Mouse (Mus musculus): ENCODE data around the gene Deup1.

The Deup1 gene

GRCm38 (mm10) chr9:15533336-15534070, 94.2 kb downstream of the Deup1 start:
- DNase-seq (ENCODE audit: low read depth), result peak; percentile 8

- no peak for DNase-seq (ENCODE audit: low read depth)
Observed at GRCm38 (mm10) chr9:15531204-15531603, 96.5 kb downstream of the Deup1 start.

DNA sequence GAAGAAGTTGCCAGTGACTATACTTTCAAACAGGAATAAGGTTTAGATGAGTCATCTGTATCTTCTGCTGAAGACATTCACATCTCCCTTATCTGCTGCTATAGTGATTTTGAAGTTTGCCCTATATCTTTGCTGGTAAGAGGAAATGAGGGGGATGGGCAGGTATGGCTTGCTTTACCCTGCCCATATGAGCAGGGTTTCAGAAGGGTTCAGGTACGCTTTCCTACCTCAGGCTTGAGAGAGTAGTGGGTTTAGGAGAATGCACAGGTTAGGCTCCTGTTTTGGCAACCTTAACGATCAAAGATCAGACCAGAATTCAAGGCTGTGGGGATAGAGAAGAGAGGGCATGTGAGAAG, 97.8 kb downstream of the Deup1 start:
- no peak for DNase-seq (ENCODE audit: low read depth)

- no peak for DNase-seq (ENCODE audit: low read depth)
Observed at GRCm38 (mm10) chr9:15529275-15529964, 98.3 kb downstream of the Deup1 start.

GRCm38 (mm10) chr9:15528368-15528767, 99.4 kb downstream of the Deup1 start:
- DNase-seq (ENCODE audit: low read depth), result no peak

DNA sequence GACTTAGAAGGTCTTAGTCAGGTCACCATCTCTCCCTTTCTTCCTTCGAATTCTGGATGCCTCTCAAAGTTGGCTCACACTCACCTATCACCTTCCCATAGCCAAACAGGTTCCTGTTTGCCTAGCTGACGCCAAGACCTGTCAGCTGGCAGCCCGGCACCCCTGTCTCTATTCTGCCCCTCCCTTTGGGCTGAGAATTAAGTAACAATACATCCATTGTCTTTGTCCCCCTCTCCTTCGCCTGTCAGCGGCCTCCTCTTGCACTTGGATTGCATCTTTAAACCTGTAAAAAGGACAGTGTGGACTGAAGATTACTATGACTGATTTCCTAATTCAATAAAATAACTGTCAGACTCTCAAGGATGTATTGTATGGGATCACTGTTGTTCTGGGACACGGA, 99.9 kb downstream of the Deup1 start:
- DNase-seq (ENCODE audit: low read depth), result no peak

GRCm38 (mm10) chr9:15526539-15526938, 101.2 kb downstream of the Deup1 start:
- DNase-seq (ENCODE audit: low read depth), result no peak

DNA sequence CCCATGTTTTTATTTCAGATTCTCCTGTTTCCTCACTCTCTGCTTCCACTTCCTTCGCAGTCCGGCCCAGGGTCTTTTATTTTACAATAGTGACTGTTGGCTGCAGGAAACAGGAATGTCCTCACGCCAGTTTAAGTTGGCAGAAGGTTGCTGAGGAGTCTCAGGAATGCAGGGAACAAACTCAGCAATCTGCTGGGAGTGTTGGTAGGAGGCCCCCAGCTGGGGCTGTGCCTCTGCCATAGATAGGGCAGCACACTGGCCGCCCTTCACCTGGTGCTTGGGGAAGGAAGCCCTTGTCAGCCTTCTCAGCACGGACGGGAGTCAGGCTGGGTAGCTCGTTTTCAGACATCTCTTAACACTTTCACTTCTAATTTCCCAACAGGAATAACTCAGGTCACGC, 102.5 kb downstream of the Deup1 start:
- DNase-seq (ENCODE audit: low read depth), result no peak

DNA sequence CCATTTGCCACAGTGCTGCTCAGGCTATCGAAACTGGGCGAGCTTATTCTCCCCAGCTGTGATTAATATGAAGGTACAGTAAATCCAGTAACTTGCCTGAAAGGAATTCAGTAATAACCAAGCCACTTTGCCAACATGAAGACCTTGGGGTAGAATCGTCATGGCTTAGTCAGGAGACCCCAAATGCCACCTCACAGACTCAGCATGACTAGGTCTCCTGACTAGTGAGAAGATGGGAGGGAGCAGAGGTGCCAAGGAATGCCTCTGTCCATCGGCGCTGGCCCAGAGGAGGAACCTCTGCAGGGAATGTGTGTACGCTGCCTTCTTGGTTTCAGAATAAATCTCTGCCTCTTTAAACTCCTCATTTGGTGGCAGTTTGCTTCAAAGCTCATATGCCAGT, 104.1 kb downstream of the Deup1 start:
- no peak for DNase-seq (ENCODE audit: low read depth)

GRCm38 (mm10) chr9:15522887-15523286, 104.8 kb downstream of the Deup1 start:
- DNase-seq (ENCODE audit: low read depth), result no peak

- DNase-seq (ENCODE audit: low read depth), result no peak
Observed at GRCm38 (mm10) chr9:15522348-15522747, 105.4 kb downstream of the Deup1 start.

DNA sequence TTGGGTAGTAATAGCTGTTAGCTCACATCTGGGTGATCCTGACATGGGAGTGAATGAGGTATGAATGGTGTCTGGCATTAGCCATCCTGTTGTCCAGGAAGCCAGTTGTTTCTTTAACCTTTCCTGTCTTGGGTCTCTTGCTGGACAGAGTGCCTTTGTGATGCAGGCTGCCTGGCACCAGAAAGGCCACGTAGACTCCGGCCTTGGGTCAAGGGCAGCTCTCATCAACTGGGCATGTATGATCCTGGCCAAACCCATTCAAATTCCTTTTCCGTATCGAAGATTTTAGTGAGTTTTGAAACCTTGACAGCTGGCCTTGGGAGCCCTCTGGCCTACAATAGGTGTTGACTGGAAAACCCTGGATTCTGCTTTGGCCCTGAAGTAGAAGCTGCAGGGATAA, 109.8 kb downstream of the Deup1 start:
- no peak for DNase-seq (ENCODE audit: low read depth)

DNA sequence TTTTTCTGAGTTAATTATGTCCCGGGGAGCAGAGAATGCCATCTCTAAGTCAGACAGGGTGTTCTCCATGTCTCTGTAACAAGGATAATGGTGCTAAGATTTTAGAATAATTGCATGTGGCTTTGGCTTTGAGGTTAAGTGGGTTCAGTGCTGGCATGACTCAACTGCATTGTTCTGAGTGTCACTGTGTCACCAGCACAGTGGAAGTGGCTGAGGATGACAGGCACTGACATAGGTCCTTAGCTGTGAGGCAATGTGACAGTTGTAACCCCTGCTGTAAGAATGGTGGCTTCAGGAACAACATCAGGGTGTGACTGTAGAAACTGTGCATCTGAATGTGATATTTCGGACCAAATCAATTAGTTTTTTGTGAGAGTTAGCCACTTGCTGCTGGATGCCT, 111.7 kb downstream of the Deup1 start:
- DNase-seq (ENCODE audit: low read depth), result no peak

DNA sequence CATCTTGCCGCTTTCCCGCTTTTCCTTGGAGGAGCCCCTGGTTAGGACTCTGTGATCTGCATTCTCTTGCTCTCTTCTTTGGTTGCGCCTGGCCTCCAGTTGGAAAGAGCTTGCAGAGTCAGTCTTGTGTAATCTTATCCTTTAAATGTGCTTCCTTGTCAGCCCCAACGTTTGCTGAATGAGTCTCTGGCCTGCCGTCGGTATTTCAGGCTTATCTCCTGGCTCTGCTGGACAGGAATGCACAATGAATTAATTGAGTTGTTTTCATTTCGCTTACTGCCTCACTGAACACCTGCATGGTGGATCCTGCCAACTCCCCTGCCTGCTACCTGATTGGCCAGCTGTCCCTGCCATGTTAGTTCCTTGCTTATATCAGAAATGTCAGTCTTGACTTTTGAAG, 114.8 kb downstream of the Deup1 start:
- no peak for DNase-seq (ENCODE audit: low read depth)

GRCm38 (mm10) chr9:15510557-15511310, 117.0 kb downstream of the Deup1 start:
- no peak for DNase-seq (ENCODE audit: low read depth)

All from c-Kit-positive CD71-negative TER-119-negative erythroid progenitor cells, embryonic 14.5 days (primary cell).